Mouse (Mus musculus): ENCODE measurements around the gene Pakap. TPM values are rescaled to one million over a fixed set of nuclear protein-coding genes. Genes with fewer than 3 reads are reported as not detected.

Pakap gene
- polyA plus RNA-seq, 1 experiment from 2014 or later, result 28.4 TPM

- peak overlapping the region; percentile 10 for H3K27ac ChIP-seq (ENCODE audit: low read depth)
- 71% methylated on average over 11 of the region's 11 CpGs for WGBS
- H3K4me1 ChIP-seq (replicated peaks; ENCODE audit: control insufficient read depth, insufficient read depth, low read length), result peaks cover 7% of the 10 kb centered on the region; the same call in 1 of the 2 replicates
- H3K36me3 ChIP-seq (ENCODE audit: control insufficient read depth, insufficient read depth, low read length), result no peaks in the 10 kb centered on the region
- no peak overlapping the region for H3K9ac ChIP-seq (ENCODE audit: low read length)
- no peaks in the 10 kb centered on the region for H3K9me3 ChIP-seq (ENCODE audit: control insufficient read depth, low read length)
- no peak overlapping the region for H3K4me3 ChIP-seq (ENCODE audit: low read depth, low read length)
- no peak overlapping the region for H3K4me2 ChIP-seq (ENCODE audit: low read length)
- ATAC-seq (replicated peaks; ENCODE audit: low FRiP score, low TSS enrichment, low read depth) (no peak), DNase-seq (ENCODE audit: low spot score) (no peak)
- H3K27me3 ChIP-seq (replicated peaks; ENCODE audit: control insufficient read depth, insufficient read depth, low read length), result no peaks in the 10 kb centered on the region
These were observed 32.9 kb downstream of the Pakap start for GRCm38 (mm10) chr4:57600685-57601457.

DNA sequence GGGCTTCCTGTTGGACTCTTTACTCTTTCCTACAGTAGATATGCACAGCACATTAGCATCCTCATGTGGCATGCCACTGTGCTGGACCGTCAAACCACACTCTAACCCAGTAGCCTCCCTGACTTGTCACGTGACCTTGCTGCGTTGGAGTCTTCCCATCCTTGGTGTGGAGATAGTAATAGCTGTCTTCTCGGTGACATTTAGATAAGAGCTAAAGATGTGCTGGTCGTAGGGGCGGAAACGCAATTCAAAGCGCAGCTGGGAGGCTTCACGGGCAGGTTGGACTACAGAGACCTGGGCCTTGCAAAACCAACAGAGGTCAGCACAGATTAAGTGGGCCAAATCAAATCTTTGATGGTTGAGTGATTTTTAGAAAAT is 33.5 kb downstream of the Pakap start:
- no peak overlapping the region for H3K4me2 ChIP-seq (ENCODE audit: low read length)
- no peaks in the 10 kb centered on the region for H3K36me3 ChIP-seq (ENCODE audit: control insufficient read depth, insufficient read depth, low read length)
- no peaks in the 10 kb centered on the region for H3K9me3 ChIP-seq (ENCODE audit: control insufficient read depth, low read length)
- no peak overlapping the region for H3K4me3 ChIP-seq (ENCODE audit: low read depth, low read length)
- DNase-seq (ENCODE audit: low spot score) (no peak), ATAC-seq (replicated peaks; ENCODE audit: low FRiP score, low TSS enrichment, low read depth) (no peak)
- H3K27ac ChIP-seq (ENCODE audit: low read depth), result peak overlapping the region; percentile 10; the same call in 1 of the 2 replicates
- H3K4me1 ChIP-seq (replicated peaks; ENCODE audit: control insufficient read depth, insufficient read depth, low read length), result peaks cover 7% of the 10 kb centered on the region; the same call in 1 of the 2 replicates
- H3K9ac ChIP-seq (ENCODE audit: low read length), result no peak overlapping the region
- WGBS, result 70% methylated on average over 9 of the region's 9 CpGs
- no peaks in the 10 kb centered on the region for H3K27me3 ChIP-seq (replicated peaks; ENCODE audit: control insufficient read depth, insufficient read depth, low read length)

DNA sequence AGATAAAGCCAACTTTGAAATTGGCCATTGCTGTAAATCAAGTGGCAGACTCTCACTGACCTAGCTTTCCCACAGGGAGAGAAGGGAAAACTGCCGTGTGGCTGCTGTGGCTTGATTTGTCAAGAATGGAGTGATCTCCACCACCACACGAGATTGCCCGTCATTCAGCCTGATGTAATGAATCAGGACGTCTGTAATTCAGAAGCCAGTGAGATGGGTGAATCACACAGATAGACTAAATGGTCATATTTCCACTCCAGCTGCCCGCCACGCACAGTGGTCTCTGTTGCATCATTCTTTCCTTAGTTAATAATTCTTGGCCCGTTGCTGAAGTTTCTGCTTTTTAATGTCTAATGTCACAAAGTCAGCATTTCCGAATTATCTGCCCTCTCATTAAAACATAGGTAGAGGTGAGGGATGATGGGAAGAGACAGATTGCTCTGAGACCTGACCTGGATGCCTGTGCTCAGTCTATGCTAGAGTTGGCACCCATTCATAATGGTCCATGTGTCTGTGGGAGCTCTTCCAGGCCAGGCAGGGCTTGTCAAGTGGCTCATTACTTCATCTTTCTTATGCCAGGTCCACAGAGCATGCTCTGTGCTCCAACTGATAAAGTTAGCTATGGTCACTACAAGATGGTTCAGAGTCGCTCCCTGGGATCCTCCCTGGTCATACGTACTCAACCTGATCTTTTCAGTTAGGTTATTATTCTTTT is 34.1 kb downstream of the Pakap start:
- no peak overlapping the region for H3K4me2 ChIP-seq (ENCODE audit: low read length)
- no peak for DNase-seq (ENCODE audit: low spot score)
- H3K27ac ChIP-seq (ENCODE audit: low read depth), result no peak overlapping the region
- no peak for ATAC-seq (replicated peaks; ENCODE audit: low FRiP score, low TSS enrichment, low read depth)
- peaks cover 7% of the 10 kb centered on the region; the same call in 1 of the 2 replicates for H3K4me1 ChIP-seq (replicated peaks; ENCODE audit: control insufficient read depth, insufficient read depth, low read length)
- no peaks in the 10 kb centered on the region for H3K36me3 ChIP-seq (ENCODE audit: control insufficient read depth, insufficient read depth, low read length)
- 81% methylated on average over 10 of the region's 10 CpGs for WGBS
- no peaks in the 10 kb centered on the region for H3K9me3 ChIP-seq (ENCODE audit: control insufficient read depth, low read length)
- no peaks in the 10 kb centered on the region for H3K27me3 ChIP-seq (replicated peaks; ENCODE audit: control insufficient read depth, insufficient read depth, low read length)
- H3K4me3 ChIP-seq (ENCODE audit: low read depth, low read length), result no peak overlapping the region
- H3K9ac ChIP-seq (ENCODE audit: low read length), result no peak overlapping the region

GRCm38 (mm10) chr4:57606258-57606657 is 38.3 kb downstream of the Pakap start:
- no peaks in the 10 kb centered on the region for H3K27me3 ChIP-seq (replicated peaks; ENCODE audit: control insufficient read depth, insufficient read depth, low read length)
- H3K27ac ChIP-seq (ENCODE audit: low read depth), result no peak overlapping the region
- H3K36me3 ChIP-seq (ENCODE audit: control insufficient read depth, insufficient read depth, low read length), result no peaks in the 10 kb centered on the region
- H3K4me3 ChIP-seq (ENCODE audit: low read depth, low read length), result no peak overlapping the region
- H3K9me3 ChIP-seq (ENCODE audit: control insufficient read depth, low read length), result no peaks in the 10 kb centered on the region
- peaks cover 6% of the 10 kb centered on the region for H3K4me1 ChIP-seq (replicated peaks; ENCODE audit: control insufficient read depth, insufficient read depth, low read length)
- ATAC-seq (replicated peaks; ENCODE audit: low FRiP score, low TSS enrichment, low read depth) (0 out of 2 replicates have a peak, but pooled peaks have one; percentile 38), DNase-seq (ENCODE audit: low spot score) (no peak)
- no peak overlapping the region for H3K4me2 ChIP-seq (ENCODE audit: low read length)
- no peak overlapping the region for H3K9ac ChIP-seq (ENCODE audit: low read length)
- 82% methylated on average over 3 of the region's 3 CpGs for WGBS

- DNase-seq (ENCODE audit: low spot score) (peak; percentile 97), ATAC-seq (replicated peaks; ENCODE audit: low FRiP score, low TSS enrichment, low read depth) (peak; percentile 65; the same call in 1 of the 2 replicates)
- H3K9me3 ChIP-seq (ENCODE audit: control insufficient read depth, low read length), result no peaks in the 10 kb centered on the region
- H3K4me1 ChIP-seq (replicated peaks; ENCODE audit: control insufficient read depth, insufficient read depth, low read length), result peaks cover 11% of the 10 kb centered on the region
- no peak overlapping the region for H3K9ac ChIP-seq (ENCODE audit: low read length)
- 21% methylated on average over 22 of the region's 22 CpGs for WGBS
- H3K27me3 ChIP-seq (replicated peaks; ENCODE audit: control insufficient read depth, insufficient read depth, low read length), result no peaks in the 10 kb centered on the region
- peak overlapping the region; percentile 14; the same call in 1 of the 2 replicates for H3K4me2 ChIP-seq (ENCODE audit: low read length)
- peak overlapping the region; percentile 34; the same call in 1 of the 2 replicates for H3K27ac ChIP-seq (ENCODE audit: low read depth)
- H3K36me3 ChIP-seq (ENCODE audit: control insufficient read depth, insufficient read depth, low read length), result no peaks in the 10 kb centered on the region
- no peak overlapping the region for H3K4me3 ChIP-seq (ENCODE audit: low read depth, low read length)
These were observed 39.4 kb downstream of the Pakap start for GRCm38 (mm10) chr4:57607247-57607942.

GRCm38 (mm10) chr4:57611303-57612077 is 43.5 kb downstream of the Pakap start:
- H3K36me3 ChIP-seq (ENCODE audit: control insufficient read depth, insufficient read depth, low read length), result no peaks in the 10 kb centered on the region
- H3K27me3 ChIP-seq (replicated peaks; ENCODE audit: control insufficient read depth, insufficient read depth, low read length), result no peaks in the 10 kb centered on the region
- peak overlapping the region; percentile 34 for H3K27ac ChIP-seq (ENCODE audit: low read depth)
- no peak overlapping the region for H3K4me3 ChIP-seq (ENCODE audit: low read depth, low read length)
- peak overlapping the region; percentile 31 for H3K4me2 ChIP-seq (ENCODE audit: low read length)
- peak; percentile 47; the same call in 1 of the 2 replicates for ATAC-seq (replicated peaks; ENCODE audit: low FRiP score, low TSS enrichment, low read depth)
- no peak for DNase-seq (ENCODE audit: low spot score)
- H3K9me3 ChIP-seq (ENCODE audit: control insufficient read depth, low read length), result no peaks in the 10 kb centered on the region
- H3K9ac ChIP-seq (ENCODE audit: low read length), result no peak overlapping the region
- 22% methylated on average over 17 of the region's 17 CpGs for WGBS
- H3K4me1 ChIP-seq (replicated peaks; ENCODE audit: control insufficient read depth, insufficient read depth, low read length), result peaks cover 17% of the 10 kb centered on the region

GRCm38 (mm10) chr4:57612716-57613115 is 44.7 kb downstream of the Pakap start:
- ATAC-seq (replicated peaks; ENCODE audit: low FRiP score, low TSS enrichment, low read depth) (no peak), DNase-seq (ENCODE audit: low spot score) (no peak)
- Histone ChIP-seq H3K27me3 (replicated peaks; ENCODE audit: control insufficient read depth, insufficient read depth, low read length) (no peaks in the 10 kb centered on the region), H3K9ac (ENCODE audit: low read length) (no peak overlapping the region), H3K36me3 (ENCODE audit: control insufficient read depth, insufficient read depth, low read length) (no peaks in the 10 kb centered on the region), H3K9me3 (ENCODE audit: control insufficient read depth, low read length) (no peaks in the 10 kb centered on the region), H3K4me1 (replicated peaks; ENCODE audit: control insufficient read depth, insufficient read depth, low read length) (peaks cover 17% of the 10 kb centered on the region), H3K4me2 (ENCODE audit: low read length) (no peak overlapping the region), H3K4me3 (ENCODE audit: low read depth, low read length) (no peak overlapping the region), H3K27ac (ENCODE audit: low read depth) (no peak overlapping the region)
- 88% methylated on average over 5 of the region's 5 CpGs for WGBS

DNA sequence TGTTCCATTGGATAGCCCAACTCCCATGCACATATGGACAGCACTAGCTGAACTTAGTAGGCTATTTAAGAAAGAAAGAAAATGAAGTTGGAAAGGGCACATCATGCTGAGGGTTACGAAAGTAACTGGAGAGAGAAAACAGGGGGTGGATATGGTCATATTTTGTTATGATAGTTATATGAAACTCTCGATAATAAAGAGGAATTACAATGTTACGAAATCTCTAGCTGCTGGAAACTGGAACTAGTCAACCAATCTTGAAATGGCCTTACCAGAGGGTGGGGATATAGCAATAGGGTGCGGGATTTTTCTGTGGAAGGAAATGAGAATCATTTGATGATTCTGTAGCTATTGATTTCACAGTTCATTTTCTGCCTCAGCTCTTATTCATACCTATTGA is 46.7 kb downstream of the Pakap start:
- ATAC-seq (replicated peaks; ENCODE audit: low FRiP score, low TSS enrichment, low read depth), result no peak
- Histone ChIP-seq H3K9ac (ENCODE audit: low read length) (no peak overlapping the region), H3K27me3 (replicated peaks; ENCODE audit: control insufficient read depth, insufficient read depth, low read length) (no peaks in the 10 kb centered on the region), H3K9me3 (ENCODE audit: control insufficient read depth, low read length) (peaks cover 5% of the 10 kb centered on the region; the same call in 1 of the 2 replicates), H3K4me2 (ENCODE audit: low read length) (no peak overlapping the region), H3K4me3 (ENCODE audit: low read depth, low read length) (no peak overlapping the region), H3K4me1 (replicated peaks; ENCODE audit: control insufficient read depth, insufficient read depth, low read length) (peaks cover 17% of the 10 kb centered on the region), H3K36me3 (ENCODE audit: control insufficient read depth, insufficient read depth, low read length) (no peaks in the 10 kb centered on the region), H3K27ac (ENCODE audit: low read depth) (no peak overlapping the region)
- DNase-seq (ENCODE audit: low spot score), result no peak
- 91% methylated on average over 4 of the region's 4 CpGs for WGBS
